Mouse (Mus musculus): ENCODE results near the gene Mavs. TPM values are rescaled to one million over a fixed set of nuclear protein-coding genes. Genes with fewer than 3 reads are reported as not detected.

The Mavs gene
- total RNA-seq, 4 experiments from 2014 or later, result 45.2 to 50.0 (median 46.1) TPM

DNA sequence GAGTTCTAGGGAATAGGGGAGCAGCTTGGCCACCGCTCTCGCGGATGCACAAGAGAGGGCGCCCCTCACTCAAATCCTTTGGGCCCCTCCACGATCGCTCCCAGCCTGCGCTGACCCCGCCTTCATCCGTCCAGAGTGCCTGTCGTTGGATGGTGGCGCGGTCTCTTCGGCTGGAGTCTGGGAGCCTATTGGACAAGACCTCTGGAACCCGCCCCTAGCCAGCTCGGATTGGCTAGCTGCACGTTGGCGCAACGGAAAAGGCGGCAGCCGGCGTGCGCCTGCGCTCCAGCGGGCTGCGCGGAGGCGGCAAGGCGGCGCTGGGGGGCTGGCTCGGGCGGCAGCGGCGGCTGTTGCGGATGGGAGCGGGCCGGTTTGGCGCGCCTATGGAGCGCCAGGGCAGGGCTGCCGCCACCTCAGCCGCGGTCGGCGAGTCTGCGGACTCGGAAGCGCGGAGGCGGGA, 28.4 kb downstream of the Mavs start, which contains the start of gene Pank2:
Gene Pank2, plus strand, starts transcription at position 283 of the 460 bp plus-strand sequence.
- peak; percentile 96 for DNase-seq

DNA sequence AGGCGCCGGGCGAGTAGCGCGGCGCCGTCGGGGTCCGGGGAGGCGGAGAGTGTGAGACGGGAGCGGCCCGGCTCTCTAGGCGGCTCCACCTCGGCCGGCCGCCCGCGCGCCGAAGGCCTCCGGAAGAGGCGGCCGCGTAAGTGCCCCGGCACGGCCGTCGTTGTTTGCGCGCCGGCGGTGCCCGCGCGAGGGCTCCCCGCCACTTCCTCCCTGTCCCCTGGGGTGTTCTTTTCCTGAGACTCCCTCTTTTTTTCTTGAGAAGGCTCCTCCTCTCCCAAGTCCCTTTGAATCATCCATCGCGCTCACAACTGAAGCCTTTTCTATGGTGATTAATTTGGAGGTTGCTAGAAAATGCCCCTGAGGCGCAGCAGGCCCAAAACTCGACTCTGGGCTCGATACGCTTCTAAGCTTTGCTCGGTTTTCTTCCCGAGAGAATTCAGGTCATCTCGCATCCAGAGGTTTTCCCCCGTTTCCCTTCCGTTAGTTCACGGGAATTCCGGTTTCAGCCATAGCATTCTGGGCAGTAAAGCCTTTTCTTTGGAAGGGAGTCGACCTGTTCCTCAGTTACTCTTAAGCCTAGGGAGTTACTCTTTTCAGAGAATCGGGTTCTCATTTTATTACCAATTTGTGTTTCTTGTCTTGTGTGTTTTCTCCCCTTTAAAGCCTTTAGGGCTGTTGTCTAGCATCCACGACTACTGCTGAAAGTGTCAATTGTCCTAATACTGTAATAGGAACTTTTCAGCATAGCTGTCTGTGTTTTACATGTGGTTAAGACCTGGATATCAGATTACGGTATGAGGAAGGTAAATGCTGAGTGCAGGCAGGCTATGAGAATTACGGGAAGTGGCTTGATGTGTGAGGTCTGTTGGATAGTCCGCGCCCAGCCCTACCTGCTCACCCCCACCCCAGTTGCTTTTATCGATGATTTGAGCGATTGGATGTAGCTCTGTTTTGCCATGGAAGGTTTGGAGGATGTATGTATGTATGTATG, 29.1 kb downstream of the Mavs start:
- peak; percentile 52 for DNase-seq

DNA sequence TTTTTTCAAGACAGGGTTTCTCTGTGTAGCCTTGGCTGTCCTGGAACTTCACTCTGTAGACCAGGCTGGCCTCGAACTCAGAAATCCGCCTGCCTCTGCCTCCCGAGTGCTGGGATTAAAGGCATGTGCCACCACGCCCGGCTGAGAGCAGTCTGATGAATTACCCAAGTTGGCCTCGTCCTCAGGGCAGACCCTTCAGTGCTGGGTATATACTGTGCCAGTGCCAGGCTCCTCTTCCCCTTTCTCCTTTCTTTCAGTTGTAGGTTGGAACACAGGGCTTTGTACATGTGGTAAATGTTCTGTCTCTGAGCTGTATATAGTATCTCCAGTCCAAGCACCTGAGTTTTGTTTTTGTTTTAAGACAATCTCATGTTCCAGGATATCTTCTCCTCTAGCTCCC, 30.2 kb downstream of the Mavs start:
- DNase-seq, result no peak

DNA sequence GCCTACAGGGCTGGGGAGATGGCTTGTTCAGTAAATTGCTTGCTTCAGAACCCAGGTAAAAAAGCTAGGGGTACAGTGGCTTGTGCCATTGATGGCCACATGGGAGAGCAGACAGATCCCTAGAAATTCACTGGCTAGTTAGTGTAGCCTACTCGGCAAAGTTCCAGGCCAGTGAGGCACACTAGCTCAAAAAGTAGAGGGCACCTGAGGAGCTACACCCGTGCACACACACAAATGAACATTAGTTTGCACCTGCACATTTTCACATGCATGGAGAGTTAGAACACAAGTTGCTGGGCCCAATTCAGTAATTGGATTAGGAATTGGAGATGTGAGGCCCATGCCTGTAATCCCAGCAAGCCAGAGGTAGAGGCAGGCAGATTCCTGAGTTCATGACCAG, 31.2 kb downstream of the Mavs start:
- DNase-seq, result no peak

DNA sequence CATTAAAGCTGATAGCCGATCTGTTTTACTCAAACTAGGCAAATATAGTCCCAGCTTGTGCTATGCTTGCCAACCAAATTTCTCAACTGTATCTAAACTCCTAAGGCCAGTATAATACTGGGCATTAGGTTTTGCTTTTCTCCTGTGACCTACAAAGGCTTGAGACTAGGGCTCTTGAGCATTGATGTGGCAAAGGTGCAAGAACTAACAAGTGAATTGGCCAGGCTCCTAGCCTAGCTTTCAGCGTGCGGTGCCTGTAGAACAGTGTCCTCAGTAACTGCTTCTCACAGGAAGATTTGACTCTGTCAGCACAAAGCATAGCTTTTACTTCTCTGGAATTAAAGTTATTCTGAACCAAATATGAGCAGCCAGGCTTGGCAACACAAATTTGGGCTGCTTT, 41.6 kb downstream of the Mavs start:
- no peak for DNase-seq

DNA sequence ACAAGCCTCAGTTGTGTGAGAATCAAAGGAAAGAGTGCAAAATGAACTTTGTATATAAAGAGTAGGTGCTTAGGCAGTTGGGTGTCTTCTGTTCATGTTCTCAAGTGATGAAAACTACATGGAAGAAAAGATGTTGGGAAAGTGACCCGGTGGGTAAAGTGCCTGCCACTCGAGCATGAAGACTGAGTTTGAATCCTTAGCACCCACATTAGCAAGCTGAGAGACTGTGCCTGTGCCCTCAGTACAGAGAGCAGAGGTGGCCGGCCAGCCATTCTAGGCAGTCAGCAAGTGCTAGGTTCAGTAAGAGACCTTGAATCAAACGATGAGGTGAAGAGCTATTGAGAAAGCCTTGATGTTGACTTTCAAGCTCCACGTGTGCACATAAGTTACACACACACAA, 42.9 kb downstream of the Mavs start:
- DNase-seq, result no peak

DNA sequence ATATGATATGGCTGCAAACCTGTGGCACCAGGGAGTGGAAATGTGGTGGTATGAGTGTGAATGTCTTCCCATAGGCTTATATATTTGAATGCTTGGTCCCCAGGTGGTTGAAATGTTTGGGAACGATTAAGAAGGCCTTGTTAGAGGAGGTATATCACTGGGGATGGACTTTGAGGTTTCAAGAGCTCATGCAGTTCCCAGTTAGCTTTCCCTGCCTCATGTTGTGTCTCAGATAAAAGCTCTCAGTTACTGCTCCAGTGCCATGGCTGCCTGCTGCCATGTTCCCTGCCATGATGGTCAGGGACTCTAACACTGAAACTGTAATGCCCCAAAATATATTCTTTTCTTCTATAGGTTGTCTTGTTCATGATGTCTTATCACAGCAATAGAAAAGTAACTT, 47.7 kb downstream of the Mavs start:
- no peak for DNase-seq

DNA sequence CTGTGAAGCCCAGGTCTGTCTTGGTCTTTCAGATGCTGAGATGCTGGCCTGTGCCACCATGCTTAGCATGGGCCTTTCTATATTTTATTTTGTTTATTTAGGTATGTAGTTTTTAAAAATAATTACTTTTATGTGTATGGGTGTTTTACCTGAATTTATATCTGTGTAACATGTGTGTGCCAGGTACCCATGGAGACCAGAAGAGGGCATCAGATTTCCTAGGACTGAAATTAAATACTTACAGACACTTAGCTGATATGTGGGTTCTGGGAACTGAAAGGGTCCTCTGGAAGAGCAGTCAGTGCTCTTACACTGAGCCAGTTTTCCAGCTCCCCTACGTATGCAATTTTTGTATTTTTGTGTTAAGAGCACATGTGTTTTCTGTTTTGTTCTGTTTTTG, 52.4 kb downstream of the Mavs start:
- no peak for DNase-seq

DNA sequence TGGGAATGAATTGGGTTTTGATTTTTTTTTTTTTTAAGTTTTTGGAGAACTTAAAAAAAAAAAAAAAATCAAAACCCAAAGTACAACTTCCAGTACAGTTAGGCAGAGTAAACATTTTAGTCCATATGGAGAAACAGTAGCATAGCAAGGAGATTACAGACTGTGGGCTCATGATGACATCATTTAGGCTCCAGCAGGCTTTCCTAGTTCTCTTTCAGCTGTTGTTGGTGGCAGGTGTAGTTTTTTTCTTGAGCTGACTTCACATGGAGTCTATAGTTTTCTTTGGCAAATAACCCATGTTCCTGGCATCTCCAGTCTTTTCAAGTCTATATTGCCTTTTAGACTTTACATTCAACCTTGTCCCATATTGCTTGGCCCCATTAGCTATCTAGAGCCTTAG, 56.8 kb downstream of the Mavs start:
- no peak for DNase-seq

DNA sequence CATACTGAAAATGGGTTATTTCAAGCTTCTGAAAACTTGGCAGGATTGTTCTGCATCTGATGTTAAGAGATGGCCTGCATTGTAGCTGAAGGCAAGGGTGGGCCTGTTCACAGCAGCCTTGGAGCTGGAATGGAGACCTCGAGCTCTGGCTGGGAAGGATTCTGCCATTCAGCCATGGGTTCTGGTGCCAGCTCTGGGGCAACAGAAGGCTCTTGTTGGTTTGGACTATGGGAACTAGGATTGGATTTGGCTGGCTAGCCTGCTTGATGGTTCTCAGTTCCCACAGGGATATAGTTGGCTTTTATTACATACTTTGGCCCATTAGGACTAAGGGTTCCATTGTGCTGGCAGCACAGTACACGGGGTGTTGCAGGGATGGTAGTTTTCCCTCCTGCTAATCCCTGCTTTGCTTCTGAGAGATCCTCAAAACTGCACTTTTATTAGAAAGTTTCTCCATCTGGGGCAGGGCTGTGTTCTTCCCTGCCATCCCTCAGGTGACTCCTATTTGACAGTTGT, 62.9 kb downstream of the Mavs start:
- DNase-seq, result no peak

Small RNA genes within 50 kb of the gene (microRNA-seq; reads per million reads assigned to microRNA genes)
- gene Mir103-2, result 14.9 to 17.9 reads per million in 2 experiments

Other genes starting within 250 kb of the Mavs start
- 1 to 10 TPM; 5.6 to 7.2 (median 6.3) TPM for gene Gfra4, start 191.0 kb upstream of the Mavs start, total RNA-seq (2022)
- gene Adam33, start 170.2 kb upstream of the Mavs start, total RNA-seq (2022), result 1 to 10 TPM; 2.0 to 4.2 (median 3.6) TPM
- gene Siglec1, start 147.3 kb upstream of the Mavs start, total RNA-seq (2022), result 1 to 10 TPM; 5.1 to 6.4 (median 6.3) TPM
- 10 to 100 TPM in 2 of 4 experiments, 1 to 10 TPM in 2; 8.1 to 16.8 (median 10.4) TPM for gene Hspa12b, start 106.8 kb upstream of the Mavs start, total RNA-seq (2022)
- not detected for gene Gm11037, start 100.6 kb upstream of the Mavs start, total RNA-seq (2022)
- gene 1700037H04Rik, start 74.0 kb upstream of the Mavs start, total RNA-seq (2022), result 10 to 100 TPM; 32.2 to 68.7 (median 53.9) TPM
- 10 to 100 TPM; 63.5 to 76.9 (median 73.5) TPM for gene Cenpb, start 54.0 kb upstream of the Mavs start, total RNA-seq (2022)
- gene Cdc25b, start 47.1 kb upstream of the Mavs start, total RNA-seq (2022), result 1 to 10 TPM; 4.5 to 9.4 (median 6.3) TPM
- gene Spef1, start 46.8 kb upstream of the Mavs start, total RNA-seq (2022), result 1 to 10 TPM; 4.0 to 6.4 (median 5.1) TPM
- gene Ap5s1, start 27.0 kb upstream of the Mavs start, total RNA-seq (2022), result 10 to 100 TPM; 24.4 to 29.0 (median 26.6) TPM
- gene Pank2, start 28.4 kb downstream of the Mavs start, total RNA-seq (2022), result 10 to 100 TPM; 49.0 to 61.9 (median 53.7) TPM
- gene Rnf24, start 118.8 kb downstream of the Mavs start, total RNA-seq (2022), result 10 to 100 TPM in 2 of 4 experiments, 1 to 10 TPM in 2; 6.2 to 16.7 (median 11.0) TPM